Mouse (Mus musculus) layer of hippocampus, adult 9-11 months (tissue): ENCODE measurements around the gene Nox1.
A peak's percentile ranks its signal among the peaks of the same experiment; 100 is the strongest.
"Not testable (repeated sequence)": the region's sequence is repeated elsewhere in the genome, so short reads cannot be mapped to it uniquely, and the experiment has no call there.

Source experiments
- DNase-seq: peaks from one replicate; pipeline ENCODE4 v3.0.0; 2022

The Nox1 gene

GRCm38 (mm10) chrX:134221856-134222255, at the start of gene Nox1:
TSS of gene Nox1 (minus strand) at chrX:134221956.
- DNase-seq = no peak

- DNase-seq = no peak
Observed at GRCm38 (mm10) chrX:134262129-134262528, 40.4 kb upstream of the Nox1 start.

GRCm38 (mm10) chrX:134261191-134261590, 39.4 kb upstream of the Nox1 start:
- no peak for DNase-seq

- DNase-seq = no peak
Observed at GRCm38 (mm10) chrX:134248202-134248601, 26.4 kb upstream of the Nox1 start.

- no peak for DNase-seq
Observed at GRCm38 (mm10) chrX:134245946-134246345, 24.2 kb upstream of the Nox1 start.

GRCm38 (mm10) chrX:134238266-134238665, 16.5 kb upstream of the Nox1 start:
- no peak for DNase-seq

GRCm38 (mm10) chrX:134233048-134233447, 11.3 kb upstream of the Nox1 start:
- no peak for DNase-seq

- no peak for DNase-seq
Observed at GRCm38 (mm10) chrX:134220618-134221017, 1.1 kb downstream of the Nox1 start.

GRCm38 (mm10) chrX:134218161-134218560, 3.6 kb downstream of the Nox1 start:
- DNase-seq = no peak

GRCm38 (mm10) chrX:134211151-134211642, 10.6 kb downstream of the Nox1 start:
- peak; percentile 28 for DNase-seq

- no peak for DNase-seq
Observed at GRCm38 (mm10) chrX:134208491-134208890, 13.3 kb downstream of the Nox1 start.

- not testable (repeated sequence) for DNase-seq
Observed at GRCm38 (mm10) chrX:134187201-134187600, 34.6 kb downstream of the Nox1 start, which contains the start of gene Arl13a. TSS of gene Arl13a (plus strand) at chrX:134187501.

- DNase-seq = no peak
Observed at GRCm38 (mm10) chrX:134174699-134175098, 47.1 kb downstream of the Nox1 start.

- DNase-seq = no peak
Observed at GRCm38 (mm10) chrX:134170584-134170983, 51.2 kb downstream of the Nox1 start.

- no peak for DNase-seq
Observed at GRCm38 (mm10) chrX:134163484-134163883, 58.3 kb downstream of the Nox1 start.

GRCm38 (mm10) chrX:134162826-134163225, 58.9 kb downstream of the Nox1 start:
- no peak for DNase-seq

- DNase-seq = no peak
Observed at GRCm38 (mm10) chrX:134162043-134162720, 59.6 kb downstream of the Nox1 start, which contains the start of gene Xkrx. TSS of gene Xkrx (minus strand) at chrX:134162076.

GRCm38 (mm10) chrX:134160442-134160841, 61.3 kb downstream of the Nox1 start:
- DNase-seq = no peak

GRCm38 (mm10) chrX:134158151-134158550, 63.6 kb downstream of the Nox1 start:
- DNase-seq = no peak

GRCm38 (mm10) chrX:134141986-134142385, 79.8 kb downstream of the Nox1 start:
- DNase-seq = no peak

- no peak for DNase-seq
Observed at GRCm38 (mm10) chrX:134141551-134141950, 80.2 kb downstream of the Nox1 start.

GRCm38 (mm10) chrX:134140024-134140423, 81.7 kb downstream of the Nox1 start:
- no peak for DNase-seq

GRCm38 (mm10) chrX:134133821-134134220, 87.9 kb downstream of the Nox1 start:
- no peak for DNase-seq

GRCm38 (mm10) chrX:134132295-134132694, 89.5 kb downstream of the Nox1 start:
- no peak for DNase-seq

GRCm38 (mm10) chrX:134128549-134128948, 93.2 kb downstream of the Nox1 start:
- no peak for DNase-seq
